Mouse (Mus musculus): ENCODE results near the gene 5730522E02Rik. TPM values are rescaled to one million over a fixed set of nuclear protein-coding genes. Genes with fewer than 3 reads are reported as not detected.

Gene 5730522E02Rik
- polyA plus RNA-seq, 1 experiment: not detected

- H3K27ac ChIP-seq (ENCODE audit: insufficient read depth, low read depth, low read length): no peak overlapping the region
- H3K4me1 ChIP-seq (ENCODE audit: control insufficient read depth, insufficient read depth, low read length): no peaks in the 10 kb centered on the region
- TF ChIP-seq CTCF (IDR thresholded peaks at IDR 0.05; ENCODE audit: low read depth, low read length): peak; percentile 77
- TF ChIP-seq POLR2A (IDR thresholded peaks at IDR 0.05; ENCODE audit: borderline replicate concordance, low read depth, low read length): no peak
- H3K4me3 ChIP-seq (ENCODE audit: insufficient read depth, low read length): no peak overlapping the region
Observed at GRCm38 (mm10) chr11:25862686-25863085, 347.9 kb downstream of the 5730522E02Rik start.

GRCm38 (mm10) chr11:25856629-25857568 is 353.7 kb downstream of the 5730522E02Rik start:
- H3K27ac ChIP-seq (ENCODE audit: insufficient read depth, low read depth, low read length): no peak overlapping the region
- H3K4me3 ChIP-seq (ENCODE audit: insufficient read depth, low read length): no peak overlapping the region
- H3K4me1 ChIP-seq (ENCODE audit: control insufficient read depth, insufficient read depth, low read length): no peaks in the 10 kb centered on the region
- TF ChIP-seq CTCF (IDR thresholded peaks at IDR 0.05; ENCODE audit: low read depth, low read length): no peak

- no peak overlapping the region for H3K27ac ChIP-seq (ENCODE audit: insufficient read depth, low read depth, low read length)
- TF ChIP-seq CTCF (IDR thresholded peaks at IDR 0.05; ENCODE audit: low read depth, low read length) (no peak), POLR2A (IDR thresholded peaks at IDR 0.05; ENCODE audit: borderline replicate concordance, low read depth, low read length) (no peak)
Observed at GRCm38 (mm10) chr11:25855794-25856193, 354.8 kb downstream of the 5730522E02Rik start.

GRCm38 (mm10) chr11:25854216-25854615 is 356.3 kb downstream of the 5730522E02Rik start:
- no peak overlapping the region for H3K27ac ChIP-seq (ENCODE audit: insufficient read depth, low read depth, low read length)
- peaks cover 2% of the 10 kb centered on the region; the same call in 1 of the 2 replicates for H3K4me1 ChIP-seq (ENCODE audit: control insufficient read depth, insufficient read depth, low read length)
- no peak overlapping the region for H3K4me3 ChIP-seq (ENCODE audit: insufficient read depth, low read length)
- TF ChIP-seq POLR2A (IDR thresholded peaks at IDR 0.05; ENCODE audit: borderline replicate concordance, low read depth, low read length) (no peak), CTCF (IDR thresholded peaks at IDR 0.05; ENCODE audit: low read depth, low read length) (no peak)

More at GRCm38 (mm10) chr11:25855794-25856193, 354.8 kb downstream of the 5730522E02Rik start:
- H3K4me3 ChIP-seq (ENCODE audit: insufficient read depth, low read length): no peak overlapping the region
- H3K4me1 ChIP-seq (ENCODE audit: control insufficient read depth, insufficient read depth, low read length): no peaks in the 10 kb centered on the region

GRCm38 (mm10) chr11:25853032-25853431 is 357.5 kb downstream of the 5730522E02Rik start:
- Histone ChIP-seq H3K4me3 (ENCODE audit: insufficient read depth, low read length) (no peak overlapping the region), H3K27ac (ENCODE audit: insufficient read depth, low read depth, low read length) (no peak overlapping the region), H3K4me1 (ENCODE audit: control insufficient read depth, insufficient read depth, low read length) (peaks cover 3% of the 10 kb centered on the region; the same call in 1 of the 2 replicates)
- TF ChIP-seq POLR2A (IDR thresholded peaks at IDR 0.05; ENCODE audit: borderline replicate concordance, low read depth, low read length) (no peak), CTCF (IDR thresholded peaks at IDR 0.05; ENCODE audit: low read depth, low read length) (no peak)

GRCm38 (mm10) chr11:25848824-25849644 is 361.5 kb downstream of the 5730522E02Rik start:
- Histone ChIP-seq H3K4me3 (ENCODE audit: insufficient read depth, low read length) (no peak overlapping the region), H3K4me1 (ENCODE audit: control insufficient read depth, insufficient read depth, low read length) (peaks cover 3% of the 10 kb centered on the region; the same call in 1 of the 2 replicates), H3K27ac (ENCODE audit: insufficient read depth, low read depth, low read length) (no peak overlapping the region)
- TF ChIP-seq POLR2A (IDR thresholded peaks at IDR 0.05; ENCODE audit: borderline replicate concordance, low read depth, low read length) (no peak), CTCF (IDR thresholded peaks at IDR 0.05; ENCODE audit: low read depth, low read length) (no peak)

- Histone ChIP-seq H3K27ac (ENCODE audit: insufficient read depth, low read depth, low read length) (no peak overlapping the region), H3K4me3 (ENCODE audit: insufficient read depth, low read length) (no peak overlapping the region), H3K4me1 (ENCODE audit: control insufficient read depth, insufficient read depth, low read length) (no peaks in the 10 kb centered on the region)
- TF ChIP-seq CTCF (IDR thresholded peaks at IDR 0.05; ENCODE audit: low read depth, low read length) (no peak), POLR2A (IDR thresholded peaks at IDR 0.05; ENCODE audit: borderline replicate concordance, low read depth, low read length) (no peak)
Observed at GRCm38 (mm10) chr11:25838451-25838850, 372.1 kb downstream of the 5730522E02Rik start.

- Histone ChIP-seq H3K4me3 (ENCODE audit: insufficient read depth, low read length) (no peak overlapping the region), H3K4me1 (ENCODE audit: control insufficient read depth, insufficient read depth, low read length) (no peaks in the 10 kb centered on the region), H3K27ac (ENCODE audit: insufficient read depth, low read depth, low read length) (no peak overlapping the region)
- TF ChIP-seq CTCF (IDR thresholded peaks at IDR 0.05; ENCODE audit: low read depth, low read length) (no peak), POLR2A (IDR thresholded peaks at IDR 0.05; ENCODE audit: borderline replicate concordance, low read depth, low read length) (no peak)
Observed at GRCm38 (mm10) chr11:25819789-25820188, 390.8 kb downstream of the 5730522E02Rik start.

GRCm38 (mm10) chr11:25813446-25813845 is 397.1 kb downstream of the 5730522E02Rik start:
- Histone ChIP-seq H3K4me1 (ENCODE audit: control insufficient read depth, insufficient read depth, low read length) (no peaks in the 10 kb centered on the region), H3K4me3 (ENCODE audit: insufficient read depth, low read length) (no peak overlapping the region), H3K27ac (ENCODE audit: insufficient read depth, low read depth, low read length) (no peak overlapping the region)
- no peak for TF ChIP-seq CTCF (IDR thresholded peaks at IDR 0.05; ENCODE audit: low read depth, low read length)
- no peak for TF ChIP-seq POLR2A (IDR thresholded peaks at IDR 0.05; ENCODE audit: borderline replicate concordance, low read depth, low read length)
